Mouse (Mus musculus) E14TG2a.4 (cell line): Measurements from ENCODE around the gene Cd82.

Experiments
- CTCF ChIP-seq: conservative IDR thresholded peaks from 2 replicates; pipeline ENCODE4 v1.5.1; 2014; ENCODE audit warnings: low read length
- POU5F1 ChIP-seq: IDR thresholded peaks from 2 replicates; pipeline ENCODE4 v1.6.1; 2014; ENCODE audit warnings: low read length, borderline replicate concordance

DNA sequence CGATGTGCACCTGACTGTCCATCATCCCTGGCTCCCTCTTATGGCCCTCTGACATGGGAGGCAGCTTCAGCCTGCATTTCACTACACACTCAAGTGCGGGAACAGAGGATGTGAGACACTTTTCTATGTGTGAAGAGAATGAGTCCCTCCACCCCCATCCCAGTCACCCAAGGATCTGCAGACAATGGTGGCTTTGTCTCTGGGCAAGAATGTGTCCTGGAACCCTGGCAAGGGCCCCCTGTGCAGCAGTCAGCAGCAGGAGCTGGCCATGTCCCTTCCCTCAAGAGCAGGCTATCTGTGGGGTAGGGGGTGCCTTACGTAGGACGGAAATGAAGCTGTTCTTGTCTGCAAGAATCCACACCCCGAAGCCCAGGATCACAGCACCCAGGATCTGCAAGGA is 29.4 kb downstream of the Cd82 start:
- TF ChIP-seq CTCF = no peak
- TF ChIP-seq POU5F1 = no peak
